Mouse (Mus musculus) gastrocnemius, postnatal 36 days (tissue): Measurements from ENCODE around the gene Mboat7. TPM values are rescaled to one million over a fixed set of nuclear protein-coding genes. Genes with fewer than 3 reads are reported as not detected.
"Not testable (repeated sequence)": the region's sequence is repeated elsewhere in the genome, so short reads cannot be mapped to it uniquely, and the experiment has no call there.

Experiments used
- DNase-seq, 2 experiments: peaks; one replicate each; pipeline ENCODE4 v3.0.0; 2022
- intact Hi-C: fragments of 180-260 bp; cut with DNase I; formaldehyde crosslinking; loops from one replicate; pipeline ENCODE4 v1.15.1; 2025
- long read RNA-seq, 2 experiments: library from polyadenylated mRNA; stranded (forward); transcript quantifications; one replicate each; pipeline ENCODE4 v2.0.0; 2021
- total RNA-seq, 2 experiments: library from RNA; stranded (reverse); gene quantifications; 2 replicates each; pipeline ENCODE4 v1.2.3; 2021

The Mboat7 gene
- 10 to 100 TPM in 1 of 2 experiments, 1 to 10 TPM in 1; 8.4 to 10.2 TPM for total RNA-seq
- long read RNA-seq, experiment 1, transcript Mboat7-201 (8 exons, 2,878 nt): major isoform, 5 of 8 reads
- long read RNA-seq, experiment 1, partial matches to known transcripts: 0 of 8 reads
- long read RNA-seq, experiment 1, other reads (novel, unspliced or antisense): 2 of 8 reads
- long read RNA-seq, experiment 2, partial matches to known transcripts: 0 of 7 reads
- long read RNA-seq, experiment 2, other reads (novel, unspliced or antisense): 3 of 7 reads

GRCm38 (mm10) chr7:3692987-3693808, at the start of gene Mboat7:
Gene Mboat7, minus strand, starts transcription at chr7:3693523.
- intact Hi-C loops: loop anchor here (10.0 kb wide), 1 partner anchor 1392 kb away; the partner anchor contains the start of gene Epn1
- DNase-seq: peak; percentile 94 to 95

- intact Hi-C loops, DNase-seq: not testable (repeated sequence)
Observed at GRCm38 (mm10) chr7:3732675-3733074, 39.4 kb upstream of the Mboat7 start.

- DNase-seq, intact Hi-C loops: not testable (repeated sequence)
Observed at GRCm38 (mm10) chr7:3725459-3725858, 32.1 kb upstream of the Mboat7 start.

GRCm38 (mm10) chr7:3720268-3720667, 26.9 kb upstream of the Mboat7 start, which contains the start of gene Pirb:
Gene Pirb, minus strand, starts transcription at chr7:3720391.
- DNase-seq, intact Hi-C loops: not testable (repeated sequence)

GRCm38 (mm10) chr7:3715249-3715648, 21.9 kb upstream of the Mboat7 start:
- intact Hi-C loops: no loop called here
- DNase-seq: no peak

GRCm38 (mm10) chr7:3712264-3712942, 19.1 kb upstream of the Mboat7 start:
- DNase-seq: no peak
- intact Hi-C loops: no loop called here

GRCm38 (mm10) chr7:3709000-3709399, 15.7 kb upstream of the Mboat7 start:
- DNase-seq: no peak

GRCm38 (mm10) chr7:3708447-3708980, 15.2 kb upstream of the Mboat7 start:
- intact Hi-C loops: loop anchor here (10.0 kb wide), 1 partner anchor 426 kb away; the partner anchor contains the start of gene Leng8

More at GRCm38 (mm10) chr7:3709000-3709399, 15.7 kb upstream of the Mboat7 start:
- intact Hi-C loops: loop anchor here (10.0 kb wide), 1 partner anchor 426 kb away; the partner anchor contains the start of gene Leng8

GRCm38 (mm10) chr7:3707568-3708413, 14.5 kb upstream of the Mboat7 start:
- intact Hi-C loops: loop anchor here (10.0 kb wide), 1 partner anchor 427 kb away; the partner anchor contains the start of gene Leng8
- no peak for DNase-seq

More at GRCm38 (mm10) chr7:3708447-3708980, 15.2 kb upstream of the Mboat7 start:
- DNase-seq: not testable (repeated sequence)

- intact Hi-C loops: loop anchor here (10.0 kb wide), 1 partner anchor 428 kb away; the partner anchor contains the start of gene Leng8
- DNase-seq: no peak
Observed at GRCm38 (mm10) chr7:3707027-3707426, 13.7 kb upstream of the Mboat7 start.

- no peak for DNase-seq
- intact Hi-C loops: loop anchor here (10.0 kb wide), 1 partner anchor 428 kb away; the partner anchor contains the start of gene Leng8
Observed at GRCm38 (mm10) chr7:3706343-3706934, 13.1 kb upstream of the Mboat7 start.

GRCm38 (mm10) chr7:3705911-3706310, 12.6 kb upstream of the Mboat7 start:
- DNase-seq: no peak
- intact Hi-C loops: loop anchor here (10.0 kb wide), 1 partner anchor 429 kb away; the partner anchor contains the start of gene Leng8

GRCm38 (mm10) chr7:3705461-3705860, 12.1 kb upstream of the Mboat7 start:
- intact Hi-C loops: loop anchor here (10.0 kb wide), 1 partner anchor 429 kb away; the partner anchor contains the start of gene Leng8

GRCm38 (mm10) chr7:3704475-3704874, 11.2 kb upstream of the Mboat7 start:
- intact Hi-C loops: loop anchor here (5.0 to 10.0 kb wide), 2 partner anchors 72 to 430 kb away; partner anchors contain the start of gene Leng8
- DNase-seq: no peak

More at GRCm38 (mm10) chr7:3705461-3705860, 12.1 kb upstream of the Mboat7 start:
- not testable (repeated sequence) for DNase-seq

GRCm38 (mm10) chr7:3703879-3704441, 10.6 kb upstream of the Mboat7 start, which contains the start of gene Rps9:
Gene Rps9, plus strand, starts transcription at chr7:3703993.
- intact Hi-C loops: loop anchor here (5.0 to 10.0 kb wide), 2 partner anchors 72 to 431 kb away; partner anchors contain the start of gene Leng8
- DNase-seq: peak; percentile 92 to 95

GRCm38 (mm10) chr7:3703148-3703878, 10.0 kb upstream of the Mboat7 start:
- intact Hi-C loops: loop anchor here (5.0 to 10.0 kb wide), 2 partner anchors 71 to 431 kb away; partner anchors contain the start of gene Leng8
- no peak for DNase-seq

GRCm38 (mm10) chr7:3698471-3698870, 5.1 kb upstream of the Mboat7 start:
- DNase-seq: no peak
- intact Hi-C loops: loop anchor here (10.0 kb wide), 1 partner anchor 1386 kb away; the partner anchor contains the start of gene Epn1
